Mouse (Mus musculus) E14TG2a.4 (cell line): Measurements from ENCODE around the gene Tmbim6.

Source experiments
- H3K27me3 ChIP-seq: 2 replicates; pipeline ENCODE4 v1.6.1; 2014; ENCODE audit warnings: low read length, control low read depth; ENCODE audit not compliant: insufficient read depth
- H3K36me3 ChIP-seq: 2 replicates; pipeline ENCODE4 v1.6.1; 2014; ENCODE audit warnings: low read length, control low read depth; ENCODE audit not compliant: insufficient read depth
- H3K4me1 ChIP-seq: replicated peaks from 2 replicates; pipeline ENCODE4 v1.6.1; 2014; ENCODE audit warnings: low read depth, low read length, control low read depth
- H3K4me3 ChIP-seq: replicated peaks from 2 replicates; pipeline ENCODE4 v1.5.1; 2014; ENCODE audit warnings: mild to moderate bottlenecking, low read length
- H3K9me3 ChIP-seq: 2 replicates; pipeline ENCODE4 v1.6.1; 2014; ENCODE audit warnings: low read length, control low read depth
- CTCF ChIP-seq: conservative IDR thresholded peaks from 2 replicates; pipeline ENCODE4 v1.5.1; 2014; ENCODE audit warnings: low read length
- NANOG ChIP-seq: IDR thresholded peaks from 2 replicates; pipeline ENCODE4 v1.6.1; 2014; ENCODE audit warnings: borderline replicate concordance, low read length, mixed read lengths
- POU5F1 ChIP-seq: IDR thresholded peaks from 2 replicates; pipeline ENCODE4 v1.6.1; 2014; ENCODE audit warnings: low read length, borderline replicate concordance

The Tmbim6 gene

DNA sequence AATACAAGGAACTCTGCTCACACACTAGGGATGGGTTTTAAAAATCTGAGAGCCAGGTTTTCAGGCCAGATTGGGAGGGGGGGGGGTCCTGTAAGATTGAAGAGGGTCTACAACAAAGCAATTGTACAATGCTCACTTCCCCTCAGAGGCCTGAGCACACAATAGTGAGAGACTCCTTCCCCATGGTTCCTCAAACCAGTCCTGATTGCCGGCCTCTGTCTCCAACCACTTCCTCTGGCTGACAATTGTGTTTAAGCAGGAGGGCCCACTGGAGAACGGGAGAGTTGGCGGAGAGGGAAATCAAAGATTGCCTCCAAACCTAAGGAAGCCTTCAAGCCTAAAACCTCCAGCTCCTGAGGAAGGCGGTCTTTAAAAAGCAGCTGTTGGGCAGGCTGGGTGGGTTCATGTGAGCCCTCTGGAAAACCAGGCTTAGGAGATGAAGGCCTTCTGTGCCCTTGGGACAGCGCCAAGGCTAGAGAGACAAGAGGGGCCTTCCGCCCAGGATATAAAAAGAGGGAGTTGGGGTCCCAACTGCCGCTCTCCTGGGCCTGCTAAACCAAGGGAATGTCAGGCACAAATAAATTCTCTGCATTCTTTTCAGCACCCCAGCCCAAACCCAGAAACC lies 63.8 kb downstream of the Tmbim6 start:
- Histone ChIP-seq H3K36me3 (peaks cover 24% of the 10 kb centered on the region; the same call in 1 of the 2 replicates), H3K4me3 (peak overlapping the region; percentile 88), H3K9me3 (no peaks in the 10 kb centered on the region), H3K27me3 (no peaks in the 10 kb centered on the region), H3K4me1 (peaks cover 66% of the 10 kb centered on the region)
- TF ChIP-seq CTCF (no peak), POU5F1 (no peak), NANOG (no peak)

DNA sequence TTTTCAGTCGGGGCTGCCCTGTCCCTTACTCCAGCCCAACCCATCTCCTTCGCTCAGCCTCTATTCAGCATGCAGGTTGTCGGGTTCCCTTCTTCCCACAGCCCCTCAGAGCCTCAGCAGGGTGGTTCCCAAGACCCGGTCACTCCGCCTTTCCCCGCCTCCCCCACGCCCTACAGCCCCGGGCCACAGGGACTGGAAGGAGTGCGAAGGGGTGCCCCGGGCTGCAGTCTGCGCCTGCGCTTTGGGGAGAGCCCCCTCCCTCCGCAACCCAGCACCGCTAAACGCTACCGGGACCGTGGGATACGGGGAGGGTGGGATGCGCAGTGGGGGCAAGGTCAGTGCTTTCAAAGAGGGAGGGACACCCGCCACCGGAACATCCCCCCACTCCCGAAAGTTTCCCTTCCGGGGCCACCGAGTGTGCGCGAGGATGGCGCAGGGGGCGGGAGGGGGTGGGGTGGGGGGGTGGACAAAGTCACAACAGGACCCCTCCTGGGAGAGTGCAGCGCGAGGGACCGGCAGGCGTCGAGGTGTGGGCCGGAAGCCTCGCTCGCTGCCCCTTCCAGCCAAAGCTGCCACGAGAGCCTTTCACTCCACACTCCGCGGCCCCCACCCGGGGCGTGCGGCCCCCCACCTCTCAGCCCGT lies 64.4 kb downstream of the Tmbim6 start:
- Histone ChIP-seq H3K4me3 (peak overlapping the region; percentile 88), H3K36me3 (peaks cover 22% of the 10 kb centered on the region; the same call in 1 of the 2 replicates), H3K4me1 (peaks cover 65% of the 10 kb centered on the region), H3K9me3 (no peaks in the 10 kb centered on the region), H3K27me3 (no peaks in the 10 kb centered on the region)
- TF ChIP-seq POU5F1 (no peak), CTCF (no peak), NANOG (no peak)

DNA sequence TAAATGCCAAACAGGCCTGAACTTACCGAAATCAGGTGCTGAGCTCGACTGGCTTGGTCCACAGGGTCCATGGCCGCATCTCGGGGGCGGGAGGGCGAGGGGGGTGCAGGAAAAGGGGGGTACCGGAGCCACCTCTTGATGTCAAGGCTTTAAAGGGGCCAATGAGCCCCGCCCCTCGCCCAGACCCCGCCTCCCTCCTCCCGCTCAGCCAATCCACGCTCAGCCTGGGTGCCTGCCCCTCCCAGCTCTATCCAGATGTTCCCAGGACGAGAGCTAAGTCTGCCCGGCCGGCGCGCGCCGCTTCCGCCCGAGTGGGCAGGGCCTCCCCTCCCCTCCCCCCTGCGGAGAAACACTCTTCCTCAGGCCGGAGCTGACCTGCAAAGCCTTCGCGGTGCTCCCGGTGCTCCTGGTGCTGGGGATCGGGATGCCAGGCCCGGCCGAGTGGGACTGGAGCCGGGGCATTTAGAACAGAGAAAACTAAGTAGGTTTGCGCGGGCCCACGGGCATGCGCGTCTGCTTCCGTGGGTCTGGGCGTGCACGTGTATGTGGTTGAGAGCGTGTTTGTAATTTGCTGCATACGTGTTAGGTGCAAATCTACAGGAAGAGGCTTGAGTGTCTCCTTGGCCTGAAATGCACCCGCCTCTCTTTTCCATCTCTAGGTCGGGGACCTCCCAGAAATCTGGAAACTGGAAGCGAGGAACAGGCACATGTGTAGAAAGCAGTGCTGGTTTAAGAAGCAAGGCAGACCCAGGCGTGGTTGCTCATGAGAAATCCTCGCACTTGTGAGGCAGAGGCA lies 65.1 kb downstream of the Tmbim6 start, which contains the start of gene Nckap5l:
Nckap5l (minus strand) TSS at position 143 of the 796 bp plus-strand sequence.
- Histone ChIP-seq H3K36me3 (peaks cover 19% of the 10 kb centered on the region; the same call in 1 of the 2 replicates), H3K4me1 (peaks cover 58% of the 10 kb centered on the region), H3K27me3 (no peaks in the 10 kb centered on the region), H3K9me3 (no peaks in the 10 kb centered on the region), H3K4me3 (peak within 1 kb of the TSS; percentile 88)
- TF ChIP-seq NANOG (no peak), POU5F1 (no peak), CTCF (no peak)
